Mouse (Mus musculus): Measurements from ENCODE around the gene Ccdc33. TPM values are rescaled to one million over a fixed set of nuclear protein-coding genes. Genes with fewer than 3 reads are reported as not detected.

Gene Ccdc33
- total RNA-seq (2017): not detected in 2 replicates

DNA sequence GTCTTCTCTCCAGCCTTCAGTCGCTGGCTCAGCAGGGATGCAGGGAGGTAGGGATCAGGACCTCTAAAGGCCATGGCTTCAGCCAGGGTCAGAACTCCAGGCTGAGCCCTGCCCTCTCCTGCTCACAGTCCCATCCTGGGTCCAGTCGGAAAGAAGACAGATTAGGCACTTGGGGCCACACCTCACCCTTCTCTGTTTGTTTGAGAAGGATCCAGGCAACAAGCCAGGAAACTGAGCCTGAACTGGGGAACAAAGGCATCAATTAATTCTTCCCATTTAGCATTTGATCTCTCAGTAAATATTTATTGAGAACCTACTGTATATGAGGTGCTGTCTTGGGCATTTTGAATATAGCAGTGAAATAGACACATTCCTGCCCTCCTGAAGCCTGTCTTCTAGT lies at the start of gene Ccdc33:
TSS of gene Ccdc33 (minus strand) at position 153 of the 400 bp plus-strand sequence.
- no peak for ATAC-seq (replicated peaks; ENCODE audit: low read depth, poor library complexity, severe bottlenecking)

DNA sequence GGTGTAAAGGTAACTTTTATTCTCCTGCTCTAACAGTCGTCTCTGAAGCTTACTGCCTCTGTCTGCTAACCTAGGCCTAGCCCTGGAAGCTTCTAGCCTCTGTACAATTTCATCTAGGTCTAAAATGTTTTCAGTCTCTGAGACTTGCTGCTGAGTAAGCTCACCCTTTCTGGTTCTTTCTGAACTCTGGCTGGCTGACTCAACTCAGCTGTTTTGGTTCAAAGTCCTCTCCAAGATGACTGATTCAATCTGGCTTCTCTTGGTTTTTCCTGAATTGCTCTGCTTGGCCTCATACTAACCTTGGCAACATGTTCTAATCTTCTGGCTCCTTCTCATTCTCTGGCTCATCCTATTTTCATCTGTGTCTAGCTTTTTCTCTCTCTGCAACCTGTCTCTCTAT lies 47.2 kb upstream of the Ccdc33 start:
- ATAC-seq (replicated peaks; ENCODE audit: low read depth, poor library complexity, severe bottlenecking): no peak

DNA sequence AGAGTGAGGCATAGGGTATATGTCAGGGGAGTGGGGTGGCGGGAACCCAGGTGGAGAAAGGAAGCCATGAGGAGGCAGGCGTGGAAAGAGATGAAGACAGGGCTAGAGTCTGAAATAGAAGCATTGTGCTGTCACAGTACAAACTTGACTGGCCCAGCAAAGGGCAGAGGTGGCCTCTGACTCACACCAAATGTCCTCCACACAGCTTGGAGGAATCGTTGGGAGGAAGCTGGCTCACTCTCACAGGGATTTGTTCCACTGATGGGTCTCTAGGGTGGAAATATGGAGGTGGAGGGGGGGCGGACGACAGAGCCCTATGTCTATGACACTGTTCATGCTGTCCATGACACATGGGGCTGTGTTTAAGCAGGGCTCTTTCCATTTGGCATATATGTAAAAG lies 44.5 kb upstream of the Ccdc33 start:
- ATAC-seq (replicated peaks; ENCODE audit: low read depth, poor library complexity, severe bottlenecking): no peak

DNA sequence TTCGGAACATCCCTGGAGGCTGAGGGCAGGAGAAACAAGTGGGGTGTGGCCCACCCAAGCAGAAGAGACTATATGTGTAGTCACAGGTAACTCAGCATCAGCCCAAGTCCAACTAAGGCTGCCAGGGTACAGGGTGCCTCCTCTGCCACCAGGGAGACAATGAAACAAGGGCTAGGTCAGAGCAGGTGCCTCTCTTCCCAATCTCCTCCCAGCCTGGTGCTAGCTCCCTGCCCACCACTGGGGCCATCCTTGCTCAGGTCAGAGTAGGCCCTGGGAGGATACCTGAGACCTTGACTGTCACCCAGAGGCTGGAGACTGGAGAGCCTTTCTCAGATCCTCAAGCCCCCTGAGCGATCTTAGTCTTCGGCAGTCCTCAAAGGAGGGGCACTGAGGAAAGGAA lies 43.5 kb upstream of the Ccdc33 start:
- no peak for ATAC-seq (replicated peaks; ENCODE audit: low read depth, poor library complexity, severe bottlenecking)

DNA sequence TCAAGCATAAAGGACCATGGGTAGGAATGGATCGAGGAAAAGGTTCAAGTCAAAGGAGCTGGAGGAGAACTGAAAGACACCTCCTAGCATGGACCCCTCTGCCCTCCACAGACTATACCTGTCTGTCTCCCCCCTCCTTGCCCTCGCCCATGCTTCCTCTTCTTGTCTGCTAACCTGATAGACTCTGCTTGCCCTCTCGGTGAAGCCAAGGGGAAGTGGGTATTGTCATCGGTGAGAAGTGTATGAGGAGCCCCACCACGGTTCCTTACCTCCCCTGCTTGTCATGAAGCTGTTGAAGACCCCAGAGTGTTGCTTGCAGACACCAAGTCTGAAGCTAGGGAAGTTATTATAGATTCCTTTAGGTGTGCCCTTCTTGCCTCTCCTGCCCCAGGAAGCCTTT lies 41.7 kb upstream of the Ccdc33 start:
- ATAC-seq (replicated peaks; ENCODE audit: low read depth, poor library complexity, severe bottlenecking): peak; percentile 62

DNA sequence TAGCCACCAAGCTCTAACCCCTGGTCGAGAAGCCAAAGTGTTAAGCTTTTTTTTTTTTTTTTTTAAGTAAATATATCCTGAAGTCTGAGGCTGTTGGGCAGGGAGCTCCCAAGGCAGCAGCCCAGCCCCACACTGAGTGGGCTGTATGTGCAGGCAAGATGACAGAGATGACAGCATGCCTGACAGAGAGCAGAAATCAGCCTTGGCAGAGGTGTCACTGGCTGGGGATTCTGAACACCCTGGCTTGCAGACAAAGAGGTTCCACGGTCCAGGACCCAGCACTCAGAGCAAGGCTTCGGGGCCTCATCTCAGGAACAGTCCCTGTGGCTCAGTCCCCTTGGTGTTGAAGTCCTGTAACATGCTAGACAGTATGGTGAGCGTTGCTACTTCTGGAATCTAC lies 41.2 kb upstream of the Ccdc33 start:
- no peak for ATAC-seq (replicated peaks; ENCODE audit: low read depth, poor library complexity, severe bottlenecking)

DNA sequence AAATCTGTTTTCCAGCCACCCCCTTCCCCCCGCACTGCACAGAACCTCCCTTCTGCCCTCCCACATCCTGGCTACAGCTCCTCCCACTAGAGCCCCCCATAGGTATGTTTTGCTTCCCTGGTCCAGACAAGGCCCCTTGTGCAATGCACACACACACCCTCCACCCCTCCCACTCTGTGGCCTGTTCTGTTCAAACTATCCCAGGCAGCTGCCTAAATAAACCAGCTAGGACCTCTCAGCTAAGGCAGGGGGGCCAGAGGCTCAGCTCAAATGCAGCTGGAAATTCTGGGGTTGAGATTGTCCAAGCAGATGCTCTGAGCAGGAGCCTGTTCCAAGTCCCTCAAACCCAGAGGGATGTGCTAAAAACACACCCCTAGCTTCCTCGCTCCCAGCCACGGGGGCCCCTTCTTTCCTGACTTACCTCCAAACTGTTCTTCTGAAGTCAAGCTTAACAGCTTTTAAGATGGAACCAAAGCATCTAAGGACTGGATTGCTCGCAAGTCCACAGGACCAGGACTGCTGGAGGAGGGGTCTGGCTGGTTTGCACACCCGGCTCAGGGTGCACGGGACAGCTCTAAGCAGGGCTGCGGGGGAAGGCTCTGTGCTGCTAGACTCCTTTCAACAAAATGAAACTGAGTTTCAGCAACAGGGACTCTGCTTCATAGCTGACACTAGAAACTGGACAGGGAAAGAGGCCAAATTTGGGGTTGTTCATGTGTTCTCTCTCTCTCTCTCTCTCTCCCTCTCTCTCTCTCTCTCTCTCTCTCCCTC lies 40.1 kb upstream of the Ccdc33 start:
- ATAC-seq (replicated peaks; ENCODE audit: low read depth, poor library complexity, severe bottlenecking): no peak

DNA sequence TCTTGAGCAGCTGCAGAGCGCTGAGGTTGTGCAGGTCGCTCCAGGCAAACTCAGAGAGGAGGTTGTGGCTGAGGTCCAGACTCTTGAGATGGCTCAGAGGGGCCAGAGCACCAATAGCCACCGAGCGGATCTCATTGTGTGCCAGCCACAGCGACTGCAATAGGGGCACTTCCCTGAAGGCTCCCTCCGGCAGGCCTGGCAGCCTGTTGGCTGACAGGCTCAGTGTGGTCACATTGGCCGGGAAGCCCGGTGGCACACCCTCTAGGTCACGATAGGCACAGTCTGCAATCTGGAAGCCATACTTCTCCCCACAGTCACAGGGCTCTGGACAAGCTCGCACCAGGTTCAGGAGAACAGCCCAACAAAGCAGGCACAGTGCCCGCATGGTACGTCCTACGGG lies 39.2 kb upstream of the Ccdc33 start:
- no peak for ATAC-seq (replicated peaks; ENCODE audit: low read depth, poor library complexity, severe bottlenecking)

DNA sequence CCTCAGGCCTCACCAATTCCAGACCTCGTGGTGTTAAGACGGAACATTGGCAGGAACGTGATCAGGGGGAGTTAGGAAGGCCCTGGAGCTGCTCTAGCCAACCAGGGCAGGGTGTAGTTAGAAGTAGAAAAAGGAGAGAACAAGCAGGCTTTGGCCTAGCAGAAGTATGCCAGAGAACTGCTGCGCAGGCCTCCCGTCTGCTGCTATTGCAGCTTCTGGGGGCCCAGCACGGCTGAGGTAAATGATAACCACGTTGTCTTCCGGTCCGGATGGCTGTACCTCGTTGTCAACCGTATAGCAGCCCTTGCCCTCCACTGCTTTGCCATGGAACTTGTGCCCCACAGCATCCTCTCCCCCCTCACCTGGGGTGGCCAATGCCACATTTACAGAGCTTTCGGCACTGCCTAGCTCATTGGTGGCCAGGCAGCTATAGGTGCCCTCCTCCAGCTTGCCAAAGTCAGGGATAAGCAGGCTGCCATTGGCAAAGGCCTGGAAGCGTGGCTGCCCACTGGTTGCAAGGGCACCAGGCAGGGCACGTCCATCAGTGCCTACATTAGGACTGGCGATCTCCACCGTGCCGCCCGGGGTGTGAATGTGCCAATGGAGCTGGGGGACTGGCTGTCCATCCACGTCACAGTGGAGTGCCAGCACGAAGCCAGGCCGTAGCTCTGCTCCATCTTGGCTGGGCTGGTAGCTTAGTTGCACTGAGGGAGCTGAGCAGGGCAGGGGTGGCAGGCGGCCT lies 38.4 kb upstream of the Ccdc33 start:
- ATAC-seq (replicated peaks; ENCODE audit: low read depth, poor library complexity, severe bottlenecking): no peak

DNA sequence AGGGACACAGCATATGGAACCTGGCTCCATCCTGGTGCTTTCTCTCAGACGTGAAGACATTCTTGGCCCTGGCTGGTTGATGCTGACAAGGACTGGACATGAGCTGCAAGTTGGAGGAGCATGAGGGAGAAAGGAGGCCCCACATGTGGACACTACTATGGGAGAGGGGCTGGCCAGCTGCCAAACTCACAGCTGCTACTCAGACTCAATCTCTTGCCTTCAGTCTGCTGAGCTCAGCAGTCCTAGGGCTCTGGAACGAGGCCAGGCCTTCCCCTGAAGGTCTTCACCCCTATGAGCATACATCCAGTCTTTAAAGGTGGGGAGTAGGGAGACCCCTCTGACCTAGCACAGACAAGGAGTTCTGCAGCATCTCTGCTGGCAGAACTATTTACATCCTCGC lies 36.7 kb upstream of the Ccdc33 start:
- ATAC-seq (replicated peaks; ENCODE audit: low read depth, poor library complexity, severe bottlenecking): no peak

DNA sequence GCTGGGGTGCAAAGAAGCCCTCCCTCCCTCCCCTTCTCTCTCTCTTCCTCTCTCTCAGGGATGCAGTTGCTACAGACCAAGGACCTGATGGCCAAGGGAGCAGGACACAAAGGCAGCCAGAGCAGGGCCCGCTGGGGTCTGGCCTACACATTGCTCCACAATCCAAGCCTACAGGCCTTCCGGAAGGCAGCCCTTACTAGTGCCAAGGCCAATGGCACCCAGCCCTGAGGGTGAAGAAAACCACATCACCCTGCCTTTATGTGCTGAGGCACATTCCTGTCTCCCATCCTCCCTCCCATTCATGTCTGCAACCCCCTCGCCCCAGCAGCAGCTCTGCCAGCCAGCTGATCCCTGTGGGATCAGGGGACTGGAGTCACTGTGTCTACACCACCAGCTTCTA lies 34.5 kb upstream of the Ccdc33 start:
- ATAC-seq (replicated peaks; ENCODE audit: low read depth, poor library complexity, severe bottlenecking): no peak

DNA sequence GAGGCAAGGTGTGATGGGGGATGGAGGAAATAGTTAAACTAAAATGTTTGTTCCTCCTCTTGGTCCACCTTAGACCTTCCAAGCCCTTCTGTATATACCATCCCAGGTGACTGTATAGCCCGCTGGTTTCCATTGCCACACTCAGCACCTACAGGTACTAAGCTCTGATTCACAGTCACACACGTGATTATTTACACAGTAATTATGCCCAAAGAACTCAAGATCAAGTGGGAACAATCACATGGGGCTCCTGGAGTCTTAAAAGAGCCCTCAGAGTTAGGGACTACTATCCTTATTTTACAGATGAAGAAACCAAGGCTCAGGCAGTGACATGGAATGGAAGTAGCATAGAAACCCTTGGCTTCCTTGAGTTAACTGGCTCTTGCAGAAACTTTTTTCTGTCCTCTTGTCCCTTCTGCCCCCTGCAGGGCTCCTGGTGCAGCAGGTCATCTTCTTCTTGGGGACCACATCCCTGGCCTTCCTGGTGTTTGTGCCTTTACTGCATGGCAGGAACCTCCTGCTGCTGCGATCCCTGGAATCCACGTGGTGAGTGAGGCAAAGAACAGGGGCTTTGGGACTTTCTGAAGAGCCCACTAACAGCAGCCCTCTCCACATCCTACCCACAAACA lies 32.2 kb upstream of the Ccdc33 start:
- ATAC-seq (replicated peaks; ENCODE audit: low read depth, poor library complexity, severe bottlenecking): no peak

DNA sequence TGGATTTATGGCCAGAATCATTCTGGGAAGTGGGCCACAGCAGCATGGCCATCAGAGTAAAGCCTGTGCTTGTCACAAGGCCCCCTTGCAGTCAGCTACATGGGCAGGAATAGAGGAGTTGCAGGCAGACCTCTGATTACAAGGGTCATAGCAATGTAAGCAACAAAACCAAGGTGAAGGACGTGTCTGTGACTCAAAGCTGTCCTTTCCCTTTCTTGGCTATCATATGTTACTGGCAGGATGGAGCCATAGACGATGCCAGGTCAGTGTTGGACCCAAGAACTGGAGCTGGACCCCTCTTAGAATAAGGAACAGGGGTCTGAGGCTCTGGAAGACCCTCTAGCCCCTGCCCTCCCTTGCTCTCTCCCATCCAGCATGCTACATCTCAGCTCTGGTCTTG lies 30.2 kb upstream of the Ccdc33 start:
- ATAC-seq (replicated peaks; ENCODE audit: low read depth, poor library complexity, severe bottlenecking): no peak

DNA sequence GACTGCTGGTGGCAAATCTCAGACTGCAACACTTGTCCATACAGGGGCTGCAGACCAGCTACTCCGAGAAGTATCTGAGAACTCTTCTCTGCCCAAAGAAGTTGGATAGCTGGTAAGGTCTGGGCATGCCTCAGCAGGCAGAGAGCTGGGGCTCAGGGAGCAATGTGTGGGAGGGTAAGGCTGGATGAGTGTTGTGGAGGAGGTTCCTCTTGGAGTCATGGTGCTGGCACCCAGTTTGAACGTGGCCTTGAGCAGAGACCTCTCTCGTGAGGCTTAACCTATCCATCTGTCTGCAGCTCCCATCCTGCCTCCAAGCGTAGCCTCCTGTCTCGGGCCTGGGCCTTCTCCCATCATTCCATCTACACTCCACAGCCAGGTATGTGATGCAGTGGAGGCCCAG lies 26.8 kb upstream of the Ccdc33 start:
- ATAC-seq (replicated peaks; ENCODE audit: low read depth, poor library complexity, severe bottlenecking): no peak

DNA sequence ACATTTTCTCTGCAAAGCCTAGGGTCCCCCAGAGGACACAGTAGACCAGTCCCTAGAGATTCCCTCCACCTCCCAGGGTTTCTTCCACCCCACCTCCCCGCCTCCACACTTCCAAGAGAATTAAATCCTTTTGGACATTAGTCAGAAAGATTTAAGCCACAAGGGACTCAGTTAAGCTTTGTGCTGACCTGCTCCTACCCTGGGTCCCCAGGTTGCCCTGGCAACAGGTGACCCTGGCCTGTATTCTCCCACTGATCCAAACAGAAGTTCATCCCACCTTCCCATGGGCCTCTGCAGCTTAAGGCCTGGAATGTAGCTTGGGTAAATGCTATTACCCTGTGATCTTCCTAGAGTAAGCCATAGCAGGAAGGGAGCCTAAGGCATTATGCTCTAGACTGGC lies 26.0 kb upstream of the Ccdc33 start:
- no peak for ATAC-seq (replicated peaks; ENCODE audit: low read depth, poor library complexity, severe bottlenecking)

DNA sequence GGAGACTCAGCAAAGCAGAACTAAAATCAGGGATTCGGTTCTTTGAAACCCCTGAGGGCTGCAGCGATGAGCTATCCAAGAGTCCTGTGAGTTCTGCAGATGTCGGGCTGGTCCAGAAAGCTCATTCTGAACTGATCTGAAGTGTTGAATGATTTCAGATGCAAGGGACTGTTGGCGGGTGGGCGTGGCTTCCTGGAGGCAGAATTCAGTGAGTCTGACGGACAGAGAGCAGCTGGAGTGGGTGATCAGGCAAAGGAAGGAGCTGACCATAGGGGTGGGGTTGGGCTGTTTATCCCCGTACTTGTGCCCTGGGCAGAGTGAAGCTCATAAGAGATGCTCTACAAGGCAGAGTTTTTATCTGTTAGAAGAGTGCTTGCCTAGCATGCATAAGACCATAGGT lies 24.8 kb upstream of the Ccdc33 start:
- ATAC-seq (replicated peaks; ENCODE audit: low read depth, poor library complexity, severe bottlenecking): no peak

DNA sequence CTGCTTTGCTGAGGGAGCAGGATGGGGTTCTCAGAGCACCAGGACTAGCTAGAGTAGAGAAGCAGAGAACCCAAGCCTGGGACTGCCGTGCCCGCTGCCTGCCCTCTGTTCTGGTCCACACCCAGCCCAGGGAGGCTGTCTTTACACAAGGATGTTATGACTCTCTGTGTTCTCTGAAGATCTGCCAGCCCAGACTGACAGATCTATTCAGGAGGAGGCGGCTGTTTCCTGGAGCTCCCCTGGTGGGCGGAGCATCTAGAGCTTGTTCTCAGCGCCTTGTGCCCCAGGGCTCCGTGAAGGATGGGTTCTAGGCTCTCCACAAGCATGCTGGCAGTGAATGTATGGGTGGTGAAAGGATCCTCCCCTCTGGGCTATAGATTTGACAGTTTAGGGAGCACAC lies 21.3 kb upstream of the Ccdc33 start:
- ATAC-seq (replicated peaks; ENCODE audit: low read depth, poor library complexity, severe bottlenecking): no peak

DNA sequence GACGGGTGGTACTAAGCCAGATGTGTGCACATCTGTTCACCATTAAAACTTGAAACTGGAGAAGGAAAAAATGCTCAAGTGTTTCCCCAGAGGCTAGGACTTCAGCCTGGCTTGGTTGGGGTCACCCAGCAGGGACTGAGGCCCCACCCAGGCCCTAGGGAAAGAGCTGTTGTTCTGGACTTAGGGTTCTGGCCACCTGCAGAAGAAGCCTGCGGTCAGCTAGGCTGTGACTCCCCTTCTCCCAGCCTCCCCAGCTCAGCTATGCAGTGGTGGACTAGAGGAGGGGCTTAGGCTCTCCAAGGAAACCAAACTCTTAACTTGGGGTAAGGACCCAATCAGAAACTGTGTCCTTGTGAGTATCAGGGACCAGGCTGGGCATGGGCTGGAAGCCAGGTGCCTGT lies 17.3 kb upstream of the Ccdc33 start:
- ATAC-seq (replicated peaks; ENCODE audit: low read depth, poor library complexity, severe bottlenecking): no peak

DNA sequence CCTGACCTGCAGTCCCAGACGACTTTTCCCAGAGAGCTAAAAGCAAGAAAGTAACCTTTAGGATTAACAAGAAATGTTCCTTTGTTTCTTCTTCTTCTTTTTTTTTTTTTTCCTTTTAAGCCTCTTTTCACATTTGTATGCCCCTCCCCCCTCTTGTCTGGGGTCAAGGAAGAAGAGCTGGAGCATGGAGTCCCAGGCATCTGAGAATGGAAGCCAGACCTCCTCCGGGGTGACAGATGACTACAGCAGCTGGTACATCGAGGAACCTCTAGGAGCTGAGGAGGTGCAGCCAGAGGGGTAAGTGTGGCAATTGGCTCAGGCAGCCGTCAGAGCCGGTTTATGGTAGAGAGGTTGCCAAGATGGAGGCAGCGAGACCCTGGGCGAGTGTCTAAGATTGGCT lies 16.3 kb upstream of the Ccdc33 start:
- ATAC-seq (replicated peaks; ENCODE audit: low read depth, poor library complexity, severe bottlenecking): no peak

DNA sequence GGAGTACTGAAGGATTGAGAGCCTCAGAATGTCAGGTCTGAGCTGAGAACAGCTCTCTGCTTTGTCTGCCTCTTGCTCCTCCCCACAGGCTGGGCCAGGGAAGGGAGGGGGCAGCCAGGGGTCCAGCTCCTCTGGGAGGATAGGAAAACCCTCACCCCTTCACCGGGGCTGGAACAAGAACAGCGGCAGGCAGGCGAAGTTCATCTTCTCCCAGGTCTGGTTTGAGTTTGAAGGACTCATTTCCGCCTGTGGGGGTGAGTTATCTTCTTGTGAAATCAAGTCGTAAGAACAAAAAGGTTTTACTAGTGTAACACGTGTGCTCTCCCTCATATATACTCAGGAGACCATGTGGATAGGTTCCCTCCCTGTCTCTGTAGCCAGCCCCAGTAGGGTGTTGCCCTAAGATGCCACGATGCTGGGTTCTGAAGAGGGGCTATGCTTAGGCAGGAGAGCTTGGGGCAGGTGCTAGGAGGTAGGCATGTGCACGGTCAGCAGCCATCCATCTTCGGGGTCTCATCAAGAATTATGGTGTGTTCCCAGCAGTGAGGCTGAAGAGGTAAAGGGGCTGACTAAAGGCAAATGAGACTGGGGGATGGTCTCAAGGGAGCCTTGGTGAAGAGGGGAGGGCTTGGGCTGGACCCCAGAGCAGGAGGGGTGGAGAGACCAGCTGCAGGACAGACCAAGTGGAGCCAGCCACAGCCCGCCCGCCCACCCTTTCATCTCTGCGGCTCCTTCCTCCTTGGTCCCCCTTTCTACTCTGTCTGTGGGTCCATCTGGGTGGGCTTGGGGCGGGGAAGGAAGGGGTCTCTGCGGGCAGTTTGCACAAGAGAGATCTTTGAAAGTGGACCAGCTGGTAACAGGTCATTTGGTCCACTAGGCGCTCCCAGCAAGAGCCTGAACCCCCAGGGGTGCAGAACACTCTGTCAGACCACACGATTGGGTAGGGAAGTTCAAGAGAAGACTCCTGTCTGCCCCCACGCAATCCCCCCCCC lies 15.6 kb upstream of the Ccdc33 start:
- no peak for ATAC-seq (replicated peaks; ENCODE audit: low read depth, poor library complexity, severe bottlenecking)

Data from common myeloid progenitor, adult 5-6 weeks (primary cell).